Mouse (Mus musculus) olfactory bulb, adult 2 months (tissue): Measurements from ENCODE around the gene March1. TPM values are rescaled to one million over a fixed set of nuclear protein-coding genes. Genes with fewer than 3 reads are reported as not detected.
A peak's percentile ranks its signal among the peaks of the same experiment; 100 is the strongest.

Source experiments
- H3K27ac ChIP-seq: fragments of 200-500 bp; 2 replicates; pipeline ENCODE4 v1.5.1; 2012; ENCODE audit warnings: low read depth, low read length; ENCODE audit not compliant: insufficient read depth
- H3K4me1 ChIP-seq: fragments of 200-500 bp; 2 replicates; pipeline ENCODE4 v1.6.1; 2012; ENCODE audit warnings: low read length; ENCODE audit not compliant: control insufficient read depth, insufficient read depth
- H3K4me3 ChIP-seq: fragments of 200-500 bp; 2 replicates; pipeline ENCODE4 v1.5.1; 2012; ENCODE audit warnings: mild to moderate bottlenecking, low read depth, low read length, moderate library complexity; ENCODE audit not compliant: insufficient read depth
- CTCF ChIP-seq: fragments of 200-500 bp; IDR thresholded peaks from 2 replicates; pipeline ENCODE4 v1.5.1; 2012; ENCODE audit warnings: low read depth, mild to moderate bottlenecking, low read length, moderate library complexity; ENCODE audit not compliant: insufficient read depth
- POLR2A ChIP-seq: fragments of 200-500 bp; IDR thresholded peaks from 2 replicates; pipeline ENCODE4 v1.6.1; 2012; ENCODE audit warnings: mild to moderate bottlenecking, low read depth, low read length, moderate library complexity; ENCODE audit not compliant: insufficient read depth
- WGBS: fragments of 180-500 bp; shearing (Covaris S2); methylation state at CpG from one replicate; pipeline ENCODE4 v1.1.7; 2018; 5-methylcytosine and 5-hydroxymethylcytosine counted together
- polyA plus RNA-seq: library from polyadenylated mRNA; stranded (reverse); fragments of >200 nt; gene quantifications from 2 replicates; pipeline ENCODE4 v1.2.4, GENCODE M21; 2012; ENCODE audit warnings: low replicate concordance; ENCODE audit not compliant: missing spikeins, insufficient read depth, insufficient read length

The March1 gene
- polyA plus RNA-seq, 1 experiment, result not detected

DNA sequence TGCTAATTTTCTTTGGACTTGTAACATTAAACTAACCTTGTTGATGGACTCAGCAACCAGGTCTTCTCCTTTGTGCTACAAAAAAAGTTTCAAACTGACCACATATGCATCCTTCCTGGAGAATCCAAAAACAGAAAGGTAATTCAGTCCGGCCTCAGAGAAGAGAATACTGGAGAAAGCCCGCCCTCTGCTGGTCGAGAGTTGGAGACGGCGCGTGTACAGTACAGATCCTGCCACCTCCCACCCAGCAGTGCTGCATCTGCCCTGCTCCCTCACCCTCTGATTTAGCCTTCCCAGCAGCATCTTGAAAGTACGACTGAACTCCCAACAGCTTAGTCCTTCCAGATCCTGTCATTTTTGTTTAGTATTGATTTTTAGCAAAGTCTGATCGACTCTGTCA is 878.0 kb downstream of the March1 start:
- TF ChIP-seq CTCF, result peak; percentile 63; the same call in 1 of the 2 replicates
- TF ChIP-seq POLR2A, result no peak
- Histone ChIP-seq H3K4me3 (no peak overlapping the region), H3K4me1 (no peaks in the 10 kb centered on the region), H3K27ac (no peak overlapping the region)
- 8% methylated on average over 8 of the region's 8 CpGs for WGBS

DNA sequence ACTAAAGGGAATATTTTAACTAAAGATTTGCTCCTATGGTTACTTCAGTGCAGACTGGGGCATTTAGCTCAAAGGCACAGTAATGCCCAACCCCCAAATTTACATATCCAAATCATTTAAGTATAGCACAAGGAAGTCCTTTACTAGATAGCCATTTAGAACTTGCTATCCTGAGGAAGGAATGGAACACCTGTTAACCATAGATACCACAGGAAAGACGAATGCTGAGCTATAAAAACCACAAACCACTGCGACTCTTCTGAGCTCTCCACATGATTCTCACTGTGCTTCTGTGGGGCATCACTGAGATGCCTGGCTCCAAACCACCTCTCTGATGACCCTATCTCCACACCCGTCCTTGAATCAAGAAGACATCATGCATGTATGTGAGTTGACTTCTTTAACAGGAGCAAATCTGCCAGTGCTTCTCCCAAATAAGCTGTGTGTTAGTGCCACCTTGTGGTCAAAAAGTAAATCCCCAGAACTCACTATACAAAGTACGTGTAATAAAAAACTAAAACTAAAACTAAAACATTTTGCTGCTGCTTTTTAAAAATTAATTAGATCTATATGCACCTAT is 879.4 kb downstream of the March1 start:
- 33% methylated on average over 4 of the region's 4 CpGs for WGBS
- no peak for TF ChIP-seq CTCF
- no peak for TF ChIP-seq POLR2A
- H3K4me1 ChIP-seq, result no peaks in the 10 kb centered on the region
- no peak overlapping the region for H3K4me3 ChIP-seq
- H3K27ac ChIP-seq, result no peak overlapping the region

DNA sequence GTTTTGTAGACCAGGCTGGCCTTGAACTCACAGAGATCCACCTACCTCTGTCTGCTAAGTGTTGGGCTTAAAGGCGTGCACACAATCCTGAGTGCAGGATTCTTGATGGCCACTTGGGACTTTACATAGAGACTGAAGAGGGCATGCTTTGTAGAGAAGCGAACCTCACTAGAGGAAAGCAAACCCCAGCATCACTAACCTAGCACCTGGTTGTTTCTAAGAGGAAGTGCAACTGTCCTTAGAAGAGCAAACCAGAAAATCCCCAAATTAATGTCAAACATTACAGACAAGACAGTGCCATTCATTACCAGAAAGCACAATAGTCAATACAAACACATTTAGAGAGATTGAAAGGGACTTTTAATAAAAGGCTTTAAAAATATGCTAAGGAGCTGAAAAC is 885.7 kb downstream of the March1 start:
- H3K27ac ChIP-seq, result no peak overlapping the region
- TF ChIP-seq CTCF (no peak), POLR2A (no peak)
- WGBS, result 79% methylated on average over 2 of the region's 2 CpGs
- no peaks in the 10 kb centered on the region for H3K4me1 ChIP-seq
- no peak overlapping the region for H3K4me3 ChIP-seq

DNA sequence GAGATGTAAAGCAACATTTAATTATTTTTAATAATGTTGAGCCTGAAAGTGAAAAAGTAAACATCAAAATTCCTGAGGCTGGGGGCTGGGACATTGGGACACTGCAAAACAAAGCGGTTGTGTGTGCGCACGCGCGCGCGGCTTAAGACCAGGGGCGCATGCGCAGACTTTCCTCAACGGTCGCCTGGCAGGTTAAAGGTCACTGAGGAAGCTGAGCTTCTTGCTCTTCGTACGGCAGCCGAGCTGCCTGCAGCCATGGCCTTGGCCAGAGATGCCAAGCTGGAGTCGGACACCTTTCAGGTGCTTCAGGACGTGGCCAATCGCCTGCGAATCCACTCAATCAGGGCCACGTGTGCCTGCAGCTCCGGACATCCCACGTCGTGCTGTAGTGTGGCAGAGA is 893.8 kb downstream of the March1 start, which contains the start of gene Tktl2:
Tktl2 (plus strand) TSS at position 220 of the 400 bp plus-strand sequence.
- Histone ChIP-seq H3K4me1 (no peaks in the 10 kb centered on the region), H3K4me3 (no peak within 1 kb of the TSS), H3K27ac (no peak within 1 kb of the TSS)
- no peak for TF ChIP-seq CTCF
- WGBS, result 96% methylated on average over 22 of the region's 22 CpGs

DNA sequence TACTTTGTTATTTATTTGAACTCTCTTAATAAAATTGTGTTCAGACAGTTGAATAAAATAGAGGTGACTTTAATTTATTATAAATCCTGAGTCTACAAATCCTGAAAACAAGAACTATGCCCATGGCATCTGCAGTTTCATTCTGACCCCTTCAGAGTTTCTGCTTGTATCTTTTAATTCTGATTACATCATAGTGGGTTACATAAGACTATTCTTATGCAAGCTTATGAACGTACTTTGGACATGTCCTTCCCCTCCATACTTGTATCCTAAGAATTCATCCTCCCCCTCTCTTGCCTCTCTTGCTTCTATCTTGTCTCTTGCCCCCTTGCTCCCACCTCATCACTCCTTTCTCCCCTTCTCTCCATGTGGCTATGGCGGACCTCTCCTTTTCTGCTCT is 901.4 kb downstream of the March1 start:
- H3K27ac ChIP-seq, result no peak overlapping the region
- TF ChIP-seq POLR2A, result no peak
- TF ChIP-seq CTCF, result no peak
- H3K4me1 ChIP-seq, result no peaks in the 10 kb centered on the region
- no peak overlapping the region for H3K4me3 ChIP-seq
- 78% methylated on average over 2 of the region's 2 CpGs for WGBS

DNA sequence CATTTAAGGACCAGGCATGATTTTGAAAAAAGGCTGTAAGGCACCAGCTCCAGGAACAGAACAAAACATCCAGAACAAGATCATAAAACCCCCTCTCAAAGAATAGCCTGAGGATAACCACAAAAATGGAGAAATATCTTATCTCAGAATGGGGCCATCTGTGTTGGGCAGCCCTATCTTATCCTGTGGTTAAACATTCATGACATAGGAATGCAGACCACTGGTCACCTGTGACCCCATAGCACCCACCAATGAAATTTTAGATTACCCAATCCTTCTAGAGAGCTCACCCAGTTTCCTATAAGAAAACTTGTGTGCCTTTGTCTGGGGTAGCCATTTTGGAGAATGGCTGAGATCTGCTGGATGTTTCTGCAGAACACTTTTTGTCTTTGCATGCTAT is 902.9 kb downstream of the March1 start:
- no peak overlapping the region for H3K4me3 ChIP-seq
- no peaks in the 10 kb centered on the region for H3K4me1 ChIP-seq
- H3K27ac ChIP-seq, result no peak overlapping the region
- TF ChIP-seq POLR2A, result no peak
- TF ChIP-seq CTCF, result no peak
